Mouse (Mus musculus): ENCODE data around the gene Cdh3. TPM values are rescaled to one million over a fixed set of nuclear protein-coding genes. Genes with fewer than 3 reads are reported as not detected.

The Cdh3 gene
- total RNA-seq (2021): under 1 TPM; 0.30 to 0.50 TPM

GRCm38 (mm10) chr8:106510365-106510975 lies at the start of gene Cdh3:
Gene Cdh3, plus strand, starts transcription at chr8:106510891.
- intact Hi-C loops (cut with DNase I): no loop called here
- DNase-seq (ENCODE audit: low spot score in 2 of 2): no peak

DNA sequence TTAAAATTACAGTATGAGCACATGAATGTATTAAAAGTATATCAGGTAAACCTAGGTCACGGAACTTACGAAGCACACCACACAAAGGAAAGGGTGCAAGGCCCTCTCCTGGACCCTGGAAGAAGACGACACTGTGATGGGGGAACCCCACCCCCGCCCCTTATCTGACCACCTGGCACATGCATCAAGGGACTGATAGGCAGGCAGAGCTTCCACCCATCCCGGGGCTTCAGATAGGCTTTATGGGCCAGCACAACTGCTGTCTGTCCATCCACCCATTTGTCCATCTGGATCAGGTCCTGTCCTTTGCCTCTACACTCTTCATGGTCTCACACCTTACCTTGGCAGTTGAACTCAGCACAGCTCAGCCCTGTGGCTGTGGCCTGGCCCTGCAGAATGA lies 48.6 kb upstream of the Cdh3 start:
- intact Hi-C loops (cut with DNase I): no loop called here

GRCm38 (mm10) chr8:106463795-106464194 lies 46.9 kb upstream of the Cdh3 start:
- intact Hi-C loops (cut with DNase I): no loop called here
- DNase-seq (ENCODE audit: low spot score in 2 of 2): no peak

More for the DNA sequence above, 48.6 kb upstream of the Cdh3 start:
- no peak for DNase-seq (ENCODE audit: low spot score in 2 of 2)

DNA sequence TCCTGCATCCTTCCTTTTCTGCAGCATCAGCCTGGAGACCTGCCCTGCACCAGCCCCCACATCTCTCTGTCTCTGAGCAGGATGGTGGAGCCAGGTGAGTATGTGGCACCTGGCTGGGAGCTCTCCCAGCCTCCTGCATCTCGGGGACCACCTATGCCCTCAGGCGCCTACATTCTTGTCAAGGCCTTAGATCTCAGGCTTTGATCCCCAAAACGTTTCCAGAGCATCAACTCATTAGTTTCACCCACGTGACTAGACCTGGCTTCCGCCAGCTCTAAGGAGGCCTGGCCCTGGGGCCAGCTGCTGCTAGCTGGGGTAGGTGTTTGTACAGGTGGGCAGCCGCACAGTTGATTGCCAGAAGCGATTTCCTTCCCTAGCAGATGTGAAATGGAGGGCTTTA lies 41.2 kb upstream of the Cdh3 start:
- intact Hi-C loops (cut with DNase I): no loop called here

GRCm38 (mm10) chr8:106474001-106474400 lies 36.7 kb upstream of the Cdh3 start:
- no peak for DNase-seq (ENCODE audit: low spot score in 2 of 2)
- intact Hi-C loops (cut with DNase I): no loop called here

More for the DNA sequence above, 41.2 kb upstream of the Cdh3 start:
- no peak for DNase-seq (ENCODE audit: low spot score in 2 of 2)

DNA sequence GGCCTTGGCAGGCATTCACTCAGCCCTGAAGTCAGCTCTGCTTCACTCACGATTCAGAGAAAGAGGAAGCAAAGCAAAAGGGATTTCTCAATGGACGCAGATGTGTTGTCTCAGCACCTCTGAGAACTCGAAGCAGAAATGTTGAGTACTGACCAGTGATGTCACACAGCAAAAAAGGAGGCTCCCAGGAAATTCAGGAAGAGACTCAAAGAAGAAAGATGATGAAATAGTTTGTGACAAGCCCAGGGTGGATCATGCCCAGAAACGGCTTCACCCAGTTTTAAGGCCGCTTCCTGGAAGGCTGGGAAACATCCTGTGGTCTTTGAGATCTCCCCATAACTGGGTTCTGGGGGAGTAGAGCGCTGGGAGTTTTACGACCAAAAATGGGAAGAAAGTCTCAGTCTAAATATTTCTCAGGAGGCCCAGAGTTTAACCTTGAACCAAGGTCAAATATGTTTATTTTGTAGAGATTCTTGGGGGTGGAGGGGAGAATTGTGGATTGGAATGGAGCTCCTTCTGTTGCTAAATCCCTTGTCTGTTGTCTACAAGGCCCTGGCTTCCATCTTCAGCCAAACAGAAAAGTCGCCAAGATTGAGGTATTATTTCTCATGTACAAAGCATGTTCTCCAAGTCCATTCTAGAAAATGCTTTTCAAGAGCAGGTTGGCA lies 10.5 kb upstream of the Cdh3 start, which contains the start of gene 6030452D12Rik:
Gene 6030452D12Rik (plus strand): TSS at position 505 of the 668 bp plus-strand sequence.
- intact Hi-C loops (cut with DNase I): no loop called here
- no peak for DNase-seq (ENCODE audit: low spot score in 2 of 2)

DNA sequence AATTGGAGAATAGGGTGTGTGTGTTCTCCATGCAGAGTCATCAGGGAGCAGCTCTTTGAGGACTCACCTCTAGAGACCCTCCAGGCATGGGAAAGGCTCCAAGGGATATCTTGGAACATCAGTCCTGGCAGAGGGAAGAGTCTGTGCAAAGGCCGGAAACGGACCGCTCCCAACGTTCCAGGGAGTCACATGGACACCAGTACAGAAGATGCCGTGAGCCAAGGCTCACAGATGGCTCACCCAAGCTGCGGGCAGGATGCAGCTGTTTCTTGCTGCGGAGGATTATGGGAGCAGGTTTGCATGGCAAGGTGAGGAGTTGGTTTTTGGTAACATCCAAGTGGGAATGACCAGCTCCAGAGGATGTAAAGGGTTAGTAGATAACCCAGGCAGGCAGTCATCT lies 6.5 kb upstream of the Cdh3 start:
- no peak for DNase-seq (ENCODE audit: low spot score in 2 of 2)
- intact Hi-C loops (cut with DNase I): no loop called here

DNA sequence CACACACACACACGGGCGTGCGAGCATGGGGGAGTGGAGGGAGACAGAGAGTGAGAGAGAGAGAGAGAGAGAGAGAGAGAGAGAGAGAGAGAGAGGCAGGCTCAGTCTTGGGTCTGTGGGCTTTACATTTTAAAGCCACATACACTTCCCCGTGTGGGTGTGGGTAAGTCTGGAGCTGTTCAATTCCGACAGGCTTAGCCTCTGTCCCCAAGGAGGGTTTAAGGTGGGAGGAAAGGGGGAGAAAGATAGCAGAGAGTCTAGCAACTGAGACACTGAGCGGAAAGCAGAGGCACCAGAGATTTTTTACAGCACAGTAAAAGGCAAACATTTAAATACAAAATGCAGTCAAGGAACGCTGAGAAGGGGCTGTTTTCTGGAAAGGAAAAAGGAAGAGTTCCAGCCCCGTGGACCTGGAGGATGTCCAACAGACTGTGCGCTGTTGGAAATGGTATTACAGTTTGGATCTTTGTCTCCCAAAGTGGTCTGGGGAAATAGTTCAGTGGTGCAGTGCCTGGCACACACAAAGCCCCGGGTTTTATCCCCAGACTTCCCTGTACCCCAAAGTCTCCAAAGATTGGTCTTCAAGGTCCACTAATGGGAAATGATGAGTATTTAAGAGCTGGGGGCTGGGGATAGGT lies 5.2 kb upstream of the Cdh3 start:
- intact Hi-C loops (cut with DNase I): no loop called here
- DNase-seq (ENCODE audit: low spot score in 2 of 2): no peak

GRCm38 (mm10) chr8:106506106-106506505 lies 4.6 kb upstream of the Cdh3 start:
- no peak for DNase-seq (ENCODE audit: low spot score in 2 of 2)
- intact Hi-C loops (cut with DNase I): no loop called here

DNA sequence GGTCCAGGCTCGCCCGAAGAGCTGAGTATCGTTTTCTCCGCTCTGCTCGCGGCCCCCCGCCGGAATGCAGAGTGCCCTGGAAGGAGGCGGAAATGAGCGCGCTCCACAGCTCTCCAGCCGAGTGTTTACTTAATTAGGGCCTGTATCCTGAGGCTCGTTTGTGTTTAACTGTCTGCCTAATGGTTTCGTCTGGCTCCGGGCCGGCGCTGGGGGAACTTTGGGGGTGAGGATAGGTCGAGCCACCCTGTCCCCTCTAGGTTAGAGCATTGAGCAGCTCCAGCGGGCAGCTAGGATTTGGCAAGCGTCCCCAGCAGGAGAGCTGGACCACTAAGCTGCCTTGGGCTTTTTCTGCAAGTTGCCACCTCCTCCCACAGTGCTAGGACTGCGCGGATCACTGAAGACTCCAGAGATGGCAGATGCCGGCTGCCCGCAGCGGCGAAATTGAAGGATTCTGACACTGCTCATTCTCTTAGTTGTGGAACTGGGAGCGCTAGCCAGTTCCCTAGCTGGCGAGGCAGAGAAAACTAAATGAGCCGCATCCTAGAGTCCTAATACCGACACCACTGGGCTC lies 2.8 kb upstream of the Cdh3 start:
- DNase-seq (ENCODE audit: low spot score in 2 of 2): peak in 1 of 2 experiments; percentile 15
- intact Hi-C loops (cut with DNase I): no loop called here

- no peak for DNase-seq (ENCODE audit: low spot score in 2 of 2)
- intact Hi-C loops (cut with DNase I): no loop called here
Measured at GRCm38 (mm10) chr8:106508456-106508855, 2.2 kb upstream of the Cdh3 start.

DNA sequence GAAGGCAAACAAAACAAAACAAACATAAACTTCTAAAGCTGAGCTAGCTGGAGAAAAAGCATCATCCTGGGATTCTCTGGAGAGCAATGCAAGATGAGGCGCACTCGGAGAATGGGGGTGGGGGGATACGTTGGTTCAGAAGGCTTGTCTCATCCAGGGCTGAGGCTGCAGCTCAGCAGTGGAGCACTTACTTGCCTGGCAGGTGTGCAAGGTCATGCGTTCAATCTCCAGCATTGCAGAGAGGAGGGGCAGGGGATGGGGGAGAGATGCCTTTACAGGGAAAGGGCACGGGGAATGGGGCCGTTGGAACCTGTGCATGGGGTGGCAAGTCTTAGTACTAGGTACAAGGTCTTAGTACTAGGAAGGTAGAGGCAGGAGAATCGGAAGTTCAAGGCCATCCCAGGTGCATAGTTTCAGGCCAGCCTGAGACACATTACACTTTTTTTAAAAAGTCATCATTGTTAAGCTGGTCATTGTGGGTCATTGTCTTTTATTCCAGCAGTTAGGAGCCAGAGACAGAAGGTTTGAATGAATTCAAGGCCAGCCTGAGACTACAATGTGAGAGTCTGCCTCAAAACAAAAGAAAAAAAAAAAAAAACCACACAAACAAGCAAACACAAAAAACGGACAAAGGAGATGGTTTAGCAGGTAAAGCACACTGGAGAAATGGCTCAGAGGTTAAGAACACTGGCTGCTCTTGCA lies 1.5 kb upstream of the Cdh3 start:
- DNase-seq (ENCODE audit: low spot score in 2 of 2): no peak
- intact Hi-C loops (cut with DNase I): no loop called here

GRCm38 (mm10) chr8:106511065-106511501 lies 392 bp downstream of the Cdh3 start:
- no peak for DNase-seq (ENCODE audit: low spot score in 2 of 2)

DNA sequence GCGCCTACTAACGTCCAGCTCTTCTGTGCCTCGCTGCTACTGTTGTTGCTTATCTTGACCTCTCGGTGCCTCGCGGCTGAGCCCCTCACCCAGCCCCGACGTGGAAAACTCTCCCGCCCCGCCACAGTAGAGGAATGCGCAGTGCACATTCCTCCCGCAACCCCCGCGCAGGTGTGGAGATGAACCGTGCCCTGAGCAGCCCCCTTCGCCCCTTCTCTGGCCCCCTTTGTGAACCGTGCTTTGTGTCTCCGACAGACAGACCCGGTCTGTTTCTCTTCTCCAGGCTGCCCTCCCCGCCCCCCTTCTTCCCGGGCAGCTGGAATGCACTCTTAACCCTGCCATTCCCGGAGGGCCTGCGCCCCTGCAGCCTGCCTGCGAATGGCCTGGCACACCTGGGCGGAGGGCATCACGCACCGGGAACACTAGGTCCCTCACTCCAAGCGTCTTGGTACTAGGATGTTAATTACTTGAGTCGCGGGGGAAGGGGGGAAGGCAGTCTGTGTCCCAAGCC lies 895 bp downstream of the Cdh3 start:
- no peak for DNase-seq (ENCODE audit: low spot score in 2 of 2)
- intact Hi-C loops (cut with DNase I): no loop called here

More at GRCm38 (mm10) chr8:106511065-106511501, 392 bp downstream of the Cdh3 start:
- intact Hi-C loops (cut with DNase I): no loop called here

DNA sequence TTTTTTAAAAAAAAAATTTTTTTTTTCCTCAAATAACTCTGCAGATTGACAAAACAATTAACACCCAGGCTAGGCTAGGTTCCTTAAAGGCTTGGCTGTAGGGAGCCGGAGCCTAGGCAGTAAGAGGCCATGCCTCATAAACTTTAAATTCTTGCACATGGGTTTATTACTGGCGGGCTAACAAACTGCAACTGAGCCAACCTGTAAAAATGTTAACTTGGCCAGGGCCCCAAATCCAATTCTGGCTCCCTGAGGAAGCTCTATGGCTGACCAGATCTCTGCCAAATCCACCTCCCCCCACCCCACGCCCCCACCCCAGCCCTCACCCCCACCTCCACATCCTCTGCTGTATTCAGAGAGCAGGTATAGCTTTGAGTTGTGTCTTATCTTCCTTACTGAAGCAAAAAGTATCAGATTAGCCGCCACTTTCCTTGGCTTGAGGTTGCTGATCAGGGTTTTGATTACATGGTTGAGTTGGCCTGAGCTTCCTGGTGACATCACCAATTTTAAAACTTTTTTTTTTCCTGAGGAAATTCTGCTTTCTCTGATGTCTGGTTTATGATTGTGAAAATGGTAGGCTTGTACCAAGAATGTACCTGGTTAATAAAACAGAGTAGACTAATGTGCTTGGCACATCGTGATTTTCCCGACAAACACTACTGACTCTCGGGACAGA lies 1.9 kb downstream of the Cdh3 start:
- DNase-seq (ENCODE audit: low spot score in 2 of 2): no peak
- intact Hi-C loops (cut with DNase I): no loop called here

DNA sequence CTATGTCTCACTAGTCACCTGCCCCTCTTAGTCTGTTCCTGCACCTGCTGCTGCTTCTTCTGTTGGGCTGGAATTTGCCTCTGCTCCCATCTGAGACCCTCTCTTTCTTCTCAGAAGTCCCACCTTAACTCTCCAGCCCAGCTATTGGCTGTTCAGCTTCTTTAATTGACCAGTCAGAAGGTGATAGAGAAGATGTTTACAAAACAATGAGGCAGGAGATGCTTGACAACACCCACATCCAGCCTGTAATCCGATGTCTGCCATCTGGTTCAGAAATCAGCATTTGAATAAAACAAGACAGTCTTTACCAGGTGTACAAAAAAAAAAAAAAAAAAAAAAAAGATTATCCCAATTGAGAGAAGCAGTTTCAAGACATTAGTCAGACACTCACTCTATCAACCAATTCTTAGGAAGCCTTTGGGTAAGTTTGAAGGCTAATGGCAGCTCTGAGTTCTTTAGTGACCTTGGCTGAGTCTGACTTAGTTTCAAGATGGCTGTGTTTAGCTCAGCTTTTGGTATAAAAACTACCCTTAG lies 5.3 kb downstream of the Cdh3 start:
- intact Hi-C loops (cut with DNase I): no loop called here
- no peak for DNase-seq (ENCODE audit: low spot score in 2 of 2)

DNA sequence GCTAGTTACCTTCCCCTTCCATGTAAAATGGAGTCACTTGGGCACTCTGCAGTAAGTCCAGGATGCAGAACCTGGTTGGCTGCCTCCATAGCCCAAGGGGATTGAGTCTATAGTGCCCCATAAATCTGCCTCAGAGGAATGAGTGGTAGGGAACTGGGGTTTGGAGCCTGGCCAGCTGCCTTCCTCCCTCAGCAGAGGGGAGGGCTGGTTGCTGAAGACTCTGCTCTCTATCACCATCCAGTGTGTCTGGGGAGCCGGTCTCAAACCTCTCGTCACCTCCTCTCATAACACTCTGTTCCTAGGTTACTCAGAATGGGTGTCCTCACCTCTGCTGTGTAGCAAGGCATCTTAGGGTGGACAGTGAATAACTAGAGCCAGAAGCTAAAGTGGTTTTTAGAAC lies 5.9 kb downstream of the Cdh3 start:
- intact Hi-C loops (cut with DNase I): no loop called here
- no peak for DNase-seq (ENCODE audit: low spot score in 2 of 2)

DNA sequence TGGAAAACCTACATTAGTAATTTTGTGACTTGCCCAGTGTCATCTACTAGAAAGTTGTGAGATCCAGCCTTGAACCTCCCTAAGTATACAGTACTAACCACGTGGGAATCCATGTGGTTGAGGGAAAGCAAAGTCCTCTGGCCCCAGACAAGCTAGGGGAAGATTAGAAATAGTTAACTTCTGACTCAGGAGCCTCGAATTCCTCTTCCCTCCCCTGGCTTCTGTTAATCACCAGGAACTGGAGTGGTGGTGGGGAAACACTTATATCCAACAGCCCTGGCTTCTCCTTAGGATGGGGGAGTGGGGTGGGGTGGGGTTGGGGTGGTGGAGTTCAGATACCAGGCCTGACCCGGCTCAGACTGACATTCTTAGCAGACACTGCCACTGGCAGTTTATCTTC lies 8.1 kb downstream of the Cdh3 start:
- DNase-seq (ENCODE audit: low spot score in 2 of 2): no peak
- intact Hi-C loops (cut with DNase I): no loop called here

DNA sequence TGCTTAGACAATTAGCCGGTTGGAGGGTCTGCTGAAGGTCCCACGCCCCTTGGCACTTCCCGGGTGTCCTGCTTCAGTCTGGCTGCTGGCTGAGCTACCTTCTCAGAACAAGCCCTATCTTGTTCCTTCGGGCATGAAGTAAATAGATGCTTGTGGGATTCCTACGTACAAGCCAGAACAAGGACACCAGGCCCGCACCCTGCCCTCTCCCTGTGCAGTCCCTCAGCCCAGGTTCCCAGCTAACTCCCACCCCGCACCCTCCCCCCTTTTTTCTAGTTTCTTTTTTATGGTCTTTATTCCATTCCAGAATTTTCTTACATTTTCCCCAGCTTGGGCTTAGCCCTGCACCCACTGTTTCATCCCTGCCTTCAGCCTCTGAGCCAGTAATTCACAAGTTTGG lies 9.9 kb downstream of the Cdh3 start:
- DNase-seq (ENCODE audit: low spot score in 2 of 2): no peak
- intact Hi-C loops (cut with DNase I): no loop called here
